Mouse (Mus musculus) heart, postnatal 0 days (tissue): ENCODE measurements around the gene Fmnl2. TPM values are rescaled to one million over a fixed set of nuclear protein-coding genes. Genes with fewer than 3 reads are reported as not detected.
A peak's percentile ranks its signal among the peaks of the same experiment; 100 is the strongest.

Source experiments
- ATAC-seq: fragments of 200-750 bp; cut with Nextera tagmentation; 2 replicates; pipeline ENCODE4 v1.8.0; 2017; ENCODE audit warnings: low read depth, moderate number of reproducible peaks, moderate library complexity; ENCODE audit not compliant: insufficient read depth
- DNase-seq: peaks from one replicate; pipeline ENCODE4 v3.0.0-alpha.2; 2016; ENCODE audit warnings: low spot score
- H3K27ac ChIP-seq: fragments of 300-500 bp; sonication (generic); 2 replicates; pipeline ENCODE4 v1.5.1; 2014; ENCODE audit warnings: low read depth, mild to moderate bottlenecking
- H3K27me3 ChIP-seq: fragments of 300-500 bp; sonication (generic); 2 replicates; pipeline ENCODE4 v1.6.1; 2014; ENCODE audit warnings: low read length, mixed read lengths; ENCODE audit not compliant: control insufficient read depth, insufficient read depth
- H3K36me3 ChIP-seq: fragments of 300-500 bp; sonication (generic); replicated peaks from 2 replicates; pipeline ENCODE4 v1.6.1; 2014; ENCODE audit warnings: low read length, mixed read lengths; ENCODE audit not compliant: control insufficient read depth, insufficient read depth
- H3K4me1 ChIP-seq: fragments of 300-500 bp; sonication (generic); 2 replicates; pipeline ENCODE4 v1.6.1; 2014; ENCODE audit warnings: antibody characterized with exemption; ENCODE audit not compliant: control insufficient read depth, insufficient read depth
- H3K4me2 ChIP-seq: fragments of 300-500 bp; sonication (generic); 2 replicates; pipeline ENCODE4 v1.6.1; 2014; ENCODE audit warnings: low read depth, mild to moderate bottlenecking, low read length, moderate library complexity
- H3K4me3 ChIP-seq: fragments of 300-500 bp; sonication (generic); 2 replicates; pipeline ENCODE4 v1.5.1; 2014; ENCODE audit warnings: low read depth, low read length
- H3K9ac ChIP-seq: fragments of 300-500 bp; sonication (generic); replicated peaks from 2 replicates; pipeline ENCODE4 v1.6.1; 2014; ENCODE audit warnings: low read depth, low read length, mixed read lengths
- H3K9me3 ChIP-seq: fragments of 300-500 bp; sonication (generic); replicated peaks from 2 replicates; pipeline ENCODE4 v1.6.1; 2016; ENCODE audit warnings: low read length; ENCODE audit not compliant: control insufficient read depth
- CTCF ChIP-seq: IDR thresholded peaks from 2 replicates; pipeline ENCODE4 v1.5.1; 2016; ENCODE audit warnings: antibody characterized with exemption, control low read depth, low read depth
- EP300 ChIP-seq: IDR thresholded peaks from 2 replicates; pipeline ENCODE4 v1.6.1; 2016; ENCODE audit warnings: antibody characterized with exemption, low read depth
- WGBS: fragments of 180-500 bp; shearing (Covaris S2); extraction: QIAGEN DNeasy Blood & Tissue Kit; methylation state at CpG from one replicate; pipeline ENCODE4 v1.1.7; 2014; 5-methylcytosine and 5-hydroxymethylcytosine counted together
- polyA plus RNA-seq: library from polyadenylated mRNA; unstranded; fragments of >200 nt; fragmentation: Nextera tagmentation; extraction: Ambion mirVana; gene quantifications from 2 replicates; pipeline ENCODE4 v1.2.1, GENCODE M21; 2015
- total RNA-seq: library from RNA; depleted of rRNA; stranded (reverse); fragments of >200 nt; gene quantifications from 2 replicates; pipeline ENCODE4 v1.2.3, GENCODE M21; 2014; ENCODE audit warnings: low replicate concordance

Fmnl2 gene
- total and polyA plus RNA-seq, 2 experiments from 2014 or later = 0.77 to 1.6 TPM

- 73% methylated on average over 8 of the region's 8 CpGs for WGBS
- no peak for DNase-seq
- no peak for TF ChIP-seq CTCF
- TF ChIP-seq EP300 = no peak
Observed at GRCm38 (mm10) chr2:52891115-52891514, 33.5 kb downstream of the Fmnl2 start.

GRCm38 (mm10) chr2:52891744-52892143, 34.1 kb downstream of the Fmnl2 start:
- Histone ChIP-seq H3K4me2 (no peak overlapping the region), H3K4me3 (no peak overlapping the region), H3K27me3 (no peaks in the 10 kb centered on the region), H3K9ac (no peak overlapping the region), H3K9me3 (no peaks in the 10 kb centered on the region), H3K36me3 (no peaks in the 10 kb centered on the region), H3K4me1 (peaks cover 8% of the 10 kb centered on the region), H3K27ac (no peak overlapping the region)
- WGBS = 88% methylated on average over 2 of the region's 2 CpGs
- no peak for DNase-seq
- no peak for TF ChIP-seq CTCF
- TF ChIP-seq EP300 = no peak
- no peak for ATAC-seq

More at GRCm38 (mm10) chr2:52891115-52891514, 33.5 kb downstream of the Fmnl2 start:
- no peak overlapping the region for H3K4me3 ChIP-seq
- H3K27me3 ChIP-seq = no peaks in the 10 kb centered on the region
- H3K27ac ChIP-seq = no peak overlapping the region
- H3K9ac ChIP-seq = no peak overlapping the region
- ATAC-seq = no peak
- no peaks in the 10 kb centered on the region for H3K36me3 ChIP-seq
- peaks cover 14% of the 10 kb centered on the region for H3K4me1 ChIP-seq
- no peak overlapping the region for H3K4me2 ChIP-seq
- no peaks in the 10 kb centered on the region for H3K9me3 ChIP-seq

GRCm38 (mm10) chr2:52894983-52895621, 37.4 kb downstream of the Fmnl2 start:
- Histone ChIP-seq H3K27ac (no peak overlapping the region), H3K9ac (no peak overlapping the region), H3K27me3 (no peaks in the 10 kb centered on the region), H3K4me3 (no peak overlapping the region), H3K36me3 (no peaks in the 10 kb centered on the region), H3K9me3 (no peaks in the 10 kb centered on the region), H3K4me1 (peaks cover 7% of the 10 kb centered on the region), H3K4me2 (no peak overlapping the region)
- peak; percentile 42 for DNase-seq
- 33% methylated on average over 6 of the region's 6 CpGs for WGBS
- no peak for TF ChIP-seq CTCF
- TF ChIP-seq EP300 = no peak
- ATAC-seq = peak; percentile 79

- H3K4me2 ChIP-seq = no peak overlapping the region
- no peak overlapping the region for H3K4me3 ChIP-seq
- H3K36me3 ChIP-seq = no peaks in the 10 kb centered on the region
- no peak for TF ChIP-seq CTCF
- 0 out of 2 replicates have a peak, but pooled peaks cover 4% of the 10 kb centered on the region for H3K9me3 ChIP-seq
- H3K9ac ChIP-seq = no peak overlapping the region
- peaks cover 7% of the 10 kb centered on the region for H3K4me1 ChIP-seq
- WGBS = 78% methylated on average over 3 of the region's 3 CpGs
- no peak for DNase-seq
- no peak overlapping the region for H3K27ac ChIP-seq
- ATAC-seq = no peak
- H3K27me3 ChIP-seq = no peaks in the 10 kb centered on the region
Observed at GRCm38 (mm10) chr2:52896995-52897394, 39.3 kb downstream of the Fmnl2 start.

- TF ChIP-seq CTCF (no peak), EP300 (no peak)
- no peaks in the 10 kb centered on the region for H3K27me3 ChIP-seq
- no peak for ATAC-seq
Observed at GRCm38 (mm10) chr2:52900780-52901179, 43.1 kb downstream of the Fmnl2 start.

More at GRCm38 (mm10) chr2:52900780-52901179, 43.1 kb downstream of the Fmnl2 start:
- no peaks in the 10 kb centered on the region for H3K4me1 ChIP-seq
- no peak overlapping the region for H3K27ac ChIP-seq
- no peak for DNase-seq
- H3K9me3 ChIP-seq = 0 out of 2 replicates have a peak, but pooled peaks cover 4% of the 10 kb centered on the region
- 93% methylated on average over 4 of the region's 4 CpGs for WGBS
- H3K4me3 ChIP-seq = no peak overlapping the region
- no peak overlapping the region for H3K4me2 ChIP-seq
- H3K9ac ChIP-seq = no peak overlapping the region
- H3K36me3 ChIP-seq = no peaks in the 10 kb centered on the region
